Mouse (Mus musculus) T-cell, adult 66 days (primary cell): ENCODE data around the gene Olfr1014. TPM values are rescaled to one million over a fixed set of nuclear protein-coding genes. Genes with fewer than 3 reads are reported as not detected.

Source experiments
- total RNA-seq, 2 experiments: library from RNA; stranded (reverse); gene quantifications; 3 replicates in 1 of 2; 4 replicates in 1 of 2; pipeline ENCODE4 v1.2.4; 2023

Gene Olfr1014
- total RNA-seq = not detected

DNA sequence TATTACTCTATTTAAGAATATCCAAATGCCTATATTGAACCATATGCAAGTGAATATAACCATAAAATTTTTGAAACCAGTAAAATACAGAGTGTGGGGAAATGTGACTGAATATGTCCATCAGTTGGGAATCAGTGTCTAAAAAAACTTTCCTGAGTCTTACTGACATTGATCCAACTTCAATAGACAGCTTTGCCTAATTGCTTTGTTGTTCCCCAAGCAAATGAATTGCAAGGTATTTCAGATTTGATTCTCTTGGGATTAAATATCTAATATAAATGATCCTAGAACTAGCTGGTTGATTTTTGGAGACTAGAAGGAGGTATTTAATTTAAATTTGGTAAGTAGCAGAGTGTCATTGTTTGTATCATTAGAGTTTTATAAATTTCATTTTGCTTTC is at the start of gene Olfr1014:
Gene Olfr1014 (plus strand): TSS at position 301 of the 400 bp plus-strand sequence.

GRCm38 (mm10) chr2:85762666-85763065 is 9.8 kb upstream of the Olfr1014 start, which contains the start of gene Olfr1012:
Gene Olfr1012, minus strand, starts transcription at chr2:85762766.

DNA sequence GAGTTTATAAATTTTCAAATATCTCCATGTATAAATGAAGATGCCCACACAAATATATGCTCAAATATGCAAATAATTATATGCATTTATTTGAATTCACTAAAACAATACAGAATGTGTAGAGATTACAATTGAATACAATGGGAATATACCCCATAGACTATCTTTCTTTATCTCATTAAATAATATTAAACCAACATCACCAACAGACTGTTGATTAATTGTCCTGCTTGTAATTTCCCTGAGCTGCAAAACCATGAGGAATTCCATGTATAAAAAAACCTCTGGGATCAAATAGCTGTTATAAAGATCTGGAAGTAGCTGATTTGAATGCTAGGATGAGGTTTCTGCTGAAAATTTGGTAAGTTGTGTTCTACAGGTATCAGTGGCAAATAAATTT is 5.7 kb upstream of the Olfr1014 start, which contains the start of gene Olfr1013:
Gene Olfr1013 (plus strand): TSS at position 301 of the 400 bp plus-strand sequence.

DNA sequence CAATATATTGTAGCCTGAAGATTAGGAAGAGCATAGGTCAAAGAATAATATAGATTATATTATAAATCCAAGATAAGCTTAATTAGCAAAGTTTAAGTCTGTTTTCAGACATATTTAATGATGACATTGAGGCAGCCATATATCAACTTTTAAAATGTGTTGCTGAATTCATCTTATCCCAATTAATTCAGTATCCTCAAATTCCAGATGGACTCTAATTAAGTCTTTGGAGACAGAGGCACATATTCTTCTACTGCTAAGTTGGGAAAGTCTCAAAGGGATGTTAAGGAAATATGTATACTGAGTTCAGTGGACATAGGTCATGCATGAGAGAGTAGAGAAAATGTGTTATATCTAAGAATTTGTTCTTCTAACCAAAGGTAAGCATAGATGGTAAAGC is 9.2 kb downstream of the Olfr1014 start, which contains the start of gene Olfr1015:
Gene Olfr1015 (plus strand): TSS at position 301 of the 400 bp plus-strand sequence.

GRCm38 (mm10) chr2:85802444-85802843 is 29.9 kb downstream of the Olfr1014 start, which contains the start of gene Olfr1016:
Gene Olfr1016, minus strand, starts transcription at chr2:85802544.

DNA sequence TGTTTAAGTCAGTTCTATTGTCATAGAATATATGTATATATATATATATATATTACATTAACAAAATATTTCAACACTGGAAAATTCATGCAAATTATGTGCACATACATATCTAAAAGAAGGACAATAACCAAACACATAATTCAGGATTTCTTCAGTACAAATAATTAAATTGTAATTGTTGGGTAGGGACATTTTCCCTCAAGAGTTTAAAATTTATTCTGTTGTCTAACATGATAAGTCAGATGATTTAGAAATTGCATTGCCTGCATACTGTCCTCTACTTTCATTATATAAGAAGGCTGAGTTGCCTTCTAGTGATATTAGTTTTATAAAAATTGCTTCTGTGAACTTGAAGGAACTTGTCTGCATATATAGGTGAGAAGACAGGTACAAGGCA is 45.7 kb downstream of the Olfr1014 start, which contains the start of gene Olfr1018:
Gene Olfr1018 (plus strand): TSS at position 301 of the 400 bp plus-strand sequence.

Other genes starting within 250 kb of the Olfr1014 start
- gene Olfr996, start 193.5 kb upstream of the Olfr1014 start, total RNA-seq = not detected
- gene Olfr998, start 183.8 kb upstream of the Olfr1014 start, total RNA-seq = not detected
- not detected for gene Olfr1000, start 160.8 kb upstream of the Olfr1014 start, total RNA-seq
- not detected for gene Olfr1002, start 122.0 kb upstream of the Olfr1014 start, total RNA-seq
- not detected for gene Olfr154, start 108.3 kb upstream of the Olfr1014 start, total RNA-seq
- not detected for gene Olfr1006, start 93.9 kb upstream of the Olfr1014 start, total RNA-seq
- not detected for gene Olfr1008, start 83.3 kb upstream of the Olfr1014 start, total RNA-seq
- not detected for gene Olfr1009, start 57.3 kb upstream of the Olfr1014 start, total RNA-seq
- not detected for gene Olfr1012, start 9.9 kb upstream of the Olfr1014 start, total RNA-seq
- not detected for gene Olfr1013, start 5.6 kb upstream of the Olfr1014 start, total RNA-seq
- not detected for gene Olfr1015, start 9.3 kb downstream of the Olfr1014 start, total RNA-seq
- not detected for gene Olfr1016, start 29.8 kb downstream of the Olfr1014 start, total RNA-seq
- gene Olfr1018, start 45.8 kb downstream of the Olfr1014 start, total RNA-seq = not detected
- not detected for gene Olfr1019, start 72.8 kb downstream of the Olfr1014 start, total RNA-seq
- not detected for gene Olfr1020, start 74.3 kb downstream of the Olfr1014 start, total RNA-seq
- gene Olfr1022, start 95.9 kb downstream of the Olfr1014 start, total RNA-seq = not detected
- gene Olfr1023, start 112.9 kb downstream of the Olfr1014 start, total RNA-seq = not detected
- gene Olfr1024, start 132.3 kb downstream of the Olfr1014 start, total RNA-seq = not detected
- gene Olfr1025-ps1, start 142.5 kb downstream of the Olfr1014 start, total RNA-seq = not detected
- gene Olfr1026, start 148.8 kb downstream of the Olfr1014 start, total RNA-seq = not detected
- gene Olfr1028, start 177.7 kb downstream of the Olfr1014 start, total RNA-seq = not detected
- gene Olfr1029, start 201.2 kb downstream of the Olfr1014 start, total RNA-seq = not detected
- gene Olfr1030, start 206.6 kb downstream of the Olfr1014 start, total RNA-seq = not detected
- not detected for gene Olfr1031, start 217.6 kb downstream of the Olfr1014 start, total RNA-seq
- not detected for gene Olfr1032, start 232.8 kb downstream of the Olfr1014 start, total RNA-seq
- gene Olfr1033, start 247.9 kb downstream of the Olfr1014 start, total RNA-seq = not detected